Mouse (Mus musculus): ENCODE results near the gene Wfdc6b. TPM values are rescaled to one million over a fixed set of nuclear protein-coding genes. Genes with fewer than 3 reads are reported as not detected.

The Wfdc6b gene
- total RNA-seq, 2 experiments from 2014 or later: not detected

DNA sequence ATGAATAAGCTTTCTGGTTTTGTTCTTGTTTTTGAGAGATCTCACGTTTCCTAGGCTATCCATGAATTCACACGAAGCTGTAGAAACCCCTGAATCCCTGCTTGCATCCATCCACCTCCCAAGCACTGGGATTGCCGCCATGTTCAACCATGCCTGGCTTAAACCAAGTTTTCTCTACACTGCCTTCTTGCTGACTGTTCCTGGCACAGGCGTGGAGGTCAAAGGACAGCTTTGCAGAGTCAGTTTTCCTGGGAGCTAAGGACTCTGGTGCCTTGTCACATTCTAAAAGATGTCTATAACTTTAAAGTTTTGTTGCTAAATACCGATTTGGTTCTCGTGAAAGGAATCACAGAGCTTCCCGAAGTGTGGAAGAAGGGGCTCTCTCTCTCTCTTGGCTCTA, 51.5 kb downstream of the Wfdc6b start:
- no peak for ATAC-seq (replicated peaks; ENCODE audit: poor library complexity)

Other genes starting within 250 kb of the Wfdc6b start
Only the 30 nearest of the 33 such genes appear.
- not detected in 2 replicates for gene Rbpjl, start 210.4 kb upstream of the Wfdc6b start, total RNA-seq (2015)
- not detected in 2 replicates for gene Rbpjl, start 210.4 kb upstream of the Wfdc6b start, total RNA-seq (2017)
- not detected in 2 replicates for gene Matn4, start 208.4 kb upstream of the Wfdc6b start, total RNA-seq (2015)
- not detected in 2 replicates for gene Matn4, start 208.4 kb upstream of the Wfdc6b start, total RNA-seq (2017)
- not detected in 2 replicates for gene Sdc4, start 169.6 kb upstream of the Wfdc6b start, total RNA-seq (2015)
- gene Sdc4, start 169.6 kb upstream of the Wfdc6b start, total RNA-seq (2017): 0.41 TPM in 1 of 2 replicates, not detected in the other
- 39.1 and 39.5 TPM in 2 replicates for gene Sys1, start 156.6 kb upstream of the Wfdc6b start, total RNA-seq (2015)
- gene Sys1, start 156.6 kb upstream of the Wfdc6b start, total RNA-seq (2017): 11.2 and 20.0 TPM in 2 replicates
- gene Gm20458, start 152.6 kb upstream of the Wfdc6b start, total RNA-seq (2015): not detected in 2 replicates
- not detected in 2 replicates for gene Gm20458, start 152.6 kb upstream of the Wfdc6b start, total RNA-seq (2017)
- not detected in 2 replicates for gene Trp53tg5, start 139.8 kb upstream of the Wfdc6b start, total RNA-seq (2015)
- not detected in 2 replicates for gene Trp53tg5, start 139.8 kb upstream of the Wfdc6b start, total RNA-seq (2017)
- 1.1 and 2.7 TPM in 2 replicates for gene Dbndd2, start 127.4 kb upstream of the Wfdc6b start, total RNA-seq (2015)
- 0.04 and 0.47 TPM in 2 replicates for gene Dbndd2, start 127.4 kb upstream of the Wfdc6b start, total RNA-seq (2017)
- 75.1 and 80.0 TPM in 2 replicates for gene Pigt, start 116.0 kb upstream of the Wfdc6b start, total RNA-seq (2015)
- gene Pigt, start 116.0 kb upstream of the Wfdc6b start, total RNA-seq (2017): 34.3 and 42.0 TPM in 2 replicates
- not detected in 2 replicates for gene Wfdc2, start 51.1 kb upstream of the Wfdc6b start, total RNA-seq (2015)
- 1.8 TPM in 1 of 2 replicates, not detected in the other for gene Wfdc2, start 51.1 kb upstream of the Wfdc6b start, total RNA-seq (2017)
- gene Spint3, start 40.1 kb upstream of the Wfdc6b start, total RNA-seq (2015): not detected in 2 replicates
- gene Spint3, start 40.1 kb upstream of the Wfdc6b start, total RNA-seq (2017): not detected in 2 replicates
- gene Wfdc6a, start 28.1 kb upstream of the Wfdc6b start, total RNA-seq (2015): not detected in 2 replicates
- not detected in 2 replicates for gene Wfdc6a, start 28.1 kb upstream of the Wfdc6b start, total RNA-seq (2017)
- not detected in 2 replicates for gene Eppin, start 19.9 kb upstream of the Wfdc6b start, total RNA-seq (2015)
- gene Eppin, start 19.9 kb upstream of the Wfdc6b start, total RNA-seq (2017): not detected in 2 replicates
- not detected in 2 replicates for gene Wfdc8, start 104 bp downstream of the Wfdc6b start, total RNA-seq (2015)
- not detected in 2 replicates for gene Wfdc8, start 104 bp downstream of the Wfdc6b start, total RNA-seq (2017)
- 0.56 TPM in 1 of 2 replicates, not detected in the other for gene Wfdc16, start 25.3 kb downstream of the Wfdc6b start, total RNA-seq (2015)
- 0.08 TPM in 1 of 2 replicates, not detected in the other for gene Wfdc16, start 25.3 kb downstream of the Wfdc6b start, total RNA-seq (2017)
- gene Wfdc10, start 42.5 kb downstream of the Wfdc6b start, total RNA-seq (2015): not detected in 2 replicates
- not detected in 2 replicates for gene Wfdc10, start 42.5 kb downstream of the Wfdc6b start, total RNA-seq (2017)
- gene Wfdc9, start 43.1 kb downstream of the Wfdc6b start, total RNA-seq (2015): not detected in 2 replicates
- not detected in 2 replicates for gene Wfdc9, start 43.1 kb downstream of the Wfdc6b start, total RNA-seq (2017)
- gene Wfdc11, start 60.6 kb downstream of the Wfdc6b start, total RNA-seq (2015): not detected in 2 replicates
- not detected in 2 replicates for gene Wfdc11, start 60.6 kb downstream of the Wfdc6b start, total RNA-seq (2017)
- gene Wfdc13, start 71.6 kb downstream of the Wfdc6b start, total RNA-seq (2015): not detected in 2 replicates
- not detected in 2 replicates for gene Wfdc13, start 71.6 kb downstream of the Wfdc6b start, total RNA-seq (2017)
- gene Spint4, start 85.0 kb downstream of the Wfdc6b start, total RNA-seq (2015): not detected in 2 replicates
- not detected in 2 replicates for gene Spint4, start 85.0 kb downstream of the Wfdc6b start, total RNA-seq (2017)
- not detected in 2 replicates for gene Spint5, start 101.8 kb downstream of the Wfdc6b start, total RNA-seq (2015)
- gene Spint5, start 101.8 kb downstream of the Wfdc6b start, total RNA-seq (2017): not detected in 2 replicates
- 0.20 and 0.29 TPM in 2 replicates for gene Wfdc3, start 132.4 kb downstream of the Wfdc6b start, total RNA-seq (2015)
- 0.41 TPM in 1 of 2 replicates, not detected in the other for gene Wfdc3, start 132.4 kb downstream of the Wfdc6b start, total RNA-seq (2017)
- gene Dnttip1, start 132.5 kb downstream of the Wfdc6b start, total RNA-seq (2015): 24.1 and 31.3 TPM in 2 replicates
- 32.0 and 38.4 TPM in 2 replicates for gene Dnttip1, start 132.5 kb downstream of the Wfdc6b start, total RNA-seq (2017)
- 271 and 279 TPM in 2 replicates for gene Ube2c, start 156.4 kb downstream of the Wfdc6b start, total RNA-seq (2015)
- gene Ube2c, start 156.4 kb downstream of the Wfdc6b start, total RNA-seq (2017): 142 and 184 TPM in 2 replicates
- gene Tnnc2, start 166.4 kb downstream of the Wfdc6b start, total RNA-seq (2015): not detected in 2 replicates
- gene Tnnc2, start 166.4 kb downstream of the Wfdc6b start, total RNA-seq (2017): not detected in 2 replicates
- 0.42 and 0.49 TPM in 2 replicates for gene Snx21, start 172.3 kb downstream of the Wfdc6b start, total RNA-seq (2015)
- 0.37 and 0.88 TPM in 2 replicates for gene Snx21, start 172.3 kb downstream of the Wfdc6b start, total RNA-seq (2017)
- gene Acot8, start 191.4 kb downstream of the Wfdc6b start, total RNA-seq (2015): 13.2 and 14.2 TPM in 2 replicates
- gene Acot8, start 191.4 kb downstream of the Wfdc6b start, total RNA-seq (2017): 22.2 and 26.4 TPM in 2 replicates
- 4.3 and 6.7 TPM in 2 replicates for gene Zswim3, start 191.6 kb downstream of the Wfdc6b start, total RNA-seq (2015)
- 2.5 and 2.8 TPM in 2 replicates for gene Zswim3, start 191.6 kb downstream of the Wfdc6b start, total RNA-seq (2017)
- 6.3 and 9.0 TPM in 2 replicates for gene Zswim1, start 209.2 kb downstream of the Wfdc6b start, total RNA-seq (2015)
- 3.1 and 4.4 TPM in 2 replicates for gene Zswim1, start 209.2 kb downstream of the Wfdc6b start, total RNA-seq (2017)
- gene Spata25, start 215.0 kb downstream of the Wfdc6b start, total RNA-seq (2015): not detected in 2 replicates
- gene Spata25, start 215.0 kb downstream of the Wfdc6b start, total RNA-seq (2017): not detected in 2 replicates
- 69.5 and 69.8 TPM in 2 replicates for gene Ctsa, start 219.4 kb downstream of the Wfdc6b start, total RNA-seq (2015)
- gene Ctsa, start 219.4 kb downstream of the Wfdc6b start, total RNA-seq (2017): 71.5 and 77.0 TPM in 2 replicates